ENCODE assay signal across 29 mouse cellular contexts in genomic region chr7:50118348-50118747, GRCm38 (mm10).
"Had no signal": no experiment of that assay in that cellular context is flagged by ENCODE, and none has a peak within 500 bp of the region (broad histone marks: within the 10 kb centered on the region; RNA-seq: fewer than 3 reads in every experiment).

No protein-coding gene starts in this region.

- H3K27me3 ChIP-seq: limb, embryonic 12.5 days; limb, embryonic 13.5 days; limb, embryonic 15.5 days; liver, embryonic 12.5 days; liver, embryonic 13.5 days; liver, embryonic 15.5 days; lung, embryonic 15.5 days; megakaryocyte, embryonic 14.5 days; midbrain, embryonic 12.5 days; midbrain, embryonic 13.5 days; midbrain, embryonic 15.5 days; neural tube, embryonic 12.5 days had no signal

- H3K9ac ChIP-seq: limb, embryonic 12.5 days; limb, embryonic 13.5 days; limb, embryonic 15.5 days; liver, embryonic 12.5 days; liver, embryonic 13.5 days; liver, embryonic 14.5 days; liver, embryonic 15.5 days; liver, postnatal 0 days; lung, embryonic 15.5 days; midbrain, embryonic 12.5 days; midbrain, embryonic 13.5 days; midbrain, embryonic 15.5 days; neural tube, embryonic 12.5 days had no signal

- H3K4me1 ChIP-seq: limb, embryonic 10.5 days; limb, embryonic 12.5 days; limb, embryonic 13.5 days; limb, embryonic 15.5 days; liver, embryonic 12.5 days; liver, embryonic 13.5 days; liver, embryonic 15.5 days; lung, embryonic 15.5 days; megakaryocyte, embryonic 14.5 days; midbrain, embryonic 10.5 days; midbrain, embryonic 12.5 days; midbrain, embryonic 13.5 days; midbrain, embryonic 15.5 days; neural tube, embryonic 12.5 days had no signal

- H3K4me2 ChIP-seq: limb, embryonic 12.5 days; limb, embryonic 13.5 days; limb, embryonic 15.5 days; liver, embryonic 11.5 days; liver, embryonic 12.5 days; liver, embryonic 13.5 days; liver, embryonic 15.5 days; lung, embryonic 15.5 days; midbrain, embryonic 11.5 days; midbrain, embryonic 12.5 days; midbrain, embryonic 13.5 days; midbrain, embryonic 15.5 days; neural tube, embryonic 12.5 days had no signal

- H3K4me3 ChIP-seq: left cerebral cortex, adult 2 months; limb, embryonic 10.5 days; limb, embryonic 12.5 days; limb, embryonic 13.5 days; limb, embryonic 15.5 days; liver, embryonic 12.5 days; liver, embryonic 13.5 days; liver, embryonic 15.5 days; lung, embryonic 15.5 days; megakaryocyte, embryonic 14.5 days; midbrain, embryonic 10.5 days; midbrain, embryonic 12.5 days; midbrain, embryonic 13.5 days; midbrain, embryonic 15.5 days; myocyte; neural tube, embryonic 12.5 days had no signal

- ATAC-seq: liver, embryonic 12.5 days; liver, postnatal 0 days; midbrain, embryonic 13.5 days; midbrain, embryonic 15.5 days; midbrain, embryonic 16.5 days had no signal

- DNase-seq: layer of hippocampus, postnatal 36 days; left cerebral cortex, postnatal 4 days; liver; liver, embryonic 13.5 days; liver, postnatal 0 days; lung, adult 2 months; lung, postnatal 10 days; lung, postnatal 4 days; midbrain, embryonic 14.5 days had no signal

- H3K27ac ChIP-seq: left cerebral cortex, adult 2 months; limb, embryonic 10.5 days; limb, embryonic 12.5 days; limb, embryonic 13.5 days; limb, embryonic 15.5 days; liver, embryonic 12.5 days; liver, embryonic 13.5 days; liver, embryonic 14.5 days; liver, embryonic 15.5 days; lung, embryonic 15.5 days; macrophage; midbrain, embryonic 10.5 days; midbrain, embryonic 12.5 days; midbrain, embryonic 13.5 days; midbrain, embryonic 15.5 days; neural tube, embryonic 12.5 days had no signal

- H3K9me3 ChIP-seq: limb, embryonic 10.5 days; limb, embryonic 12.5 days; limb, embryonic 13.5 days; limb, embryonic 15.5 days; liver, embryonic 12.5 days; liver, embryonic 15.5 days; lung, embryonic 15.5 days; midbrain, embryonic 10.5 days; midbrain, embryonic 12.5 days; midbrain, embryonic 13.5 days; midbrain, embryonic 15.5 days; neural tube, embryonic 12.5 days had no signal

- H3K36me3 ChIP-seq: limb, embryonic 10.5 days; limb, embryonic 12.5 days; limb, embryonic 13.5 days; limb, embryonic 15.5 days; liver, embryonic 12.5 days; liver, embryonic 13.5 days; liver, embryonic 15.5 days; lung, embryonic 15.5 days; midbrain, embryonic 10.5 days; midbrain, embryonic 12.5 days; midbrain, embryonic 13.5 days; midbrain, embryonic 15.5 days; neural tube, embryonic 12.5 days had no signal
